Mouse (Mus musculus) CH12.LX (cell line): Measurements from ENCODE around the gene Il2ra. TPM values are rescaled to one million over a fixed set of nuclear protein-coding genes. Genes with fewer than 3 reads are reported as not detected.
A peak's percentile ranks its signal among the peaks of the same experiment; 100 is the strongest.
"Not testable (repeated sequence)": the region's sequence is repeated elsewhere in the genome, so short reads cannot be mapped to it uniquely, and the experiment has no call there.

Source experiments
- DNase-seq: peaks from one replicate; pipeline ENCODE4 v3.0.0-alpha.2; 2013; ENCODE audit errors: extremely low read depth
- H3K27ac ChIP-seq: 2 replicates; pipeline ENCODE4 v1.5.1; 2012; ENCODE audit warnings: low read depth, mild to moderate bottlenecking, control low read depth, moderate library complexity; ENCODE audit not compliant: insufficient read depth
- H3K27me3 ChIP-seq: replicated peaks from 2 replicates; pipeline ENCODE3; 2012; ENCODE audit warnings: inconsistent platforms
- H3K36me3 ChIP-seq, 2 experiments: replicated peaks in 1 of 2; 2 replicates each; pipeline versions ENCODE3 to v1.6.1; 2012; ENCODE audit warnings: inconsistent platforms in 1 of 2, low read length in 1 of 2, mild to moderate bottlenecking in 1 of 2, mixed read lengths in 1 of 2, moderate library complexity in 1 of 2; ENCODE audit not compliant: control insufficient read depth in 1 of 2, insufficient read depth in 1 of 2
- H3K4me1 ChIP-seq, 2 experiments: 2 replicates each; pipeline ENCODE4 v1.6.1; 2012; ENCODE audit warnings: inconsistent platforms in 1 of 2, moderate library complexity in 1 of 2; ENCODE audit not compliant: insufficient read depth in 2 of 2, control insufficient read depth in 1 of 2
- H3K4me2 ChIP-seq: 2 replicates; pipeline ENCODE4 v1.6.1; 2012; ENCODE audit warnings: low read depth, mild to moderate bottlenecking, control low read depth; ENCODE audit not compliant: poor library complexity, insufficient read depth, severe bottlenecking
- H3K4me3 ChIP-seq, 3 experiments: fragments of 150-350 bp in 1 of 3; sonication (generic) in 1 of 3; replicated peaks in 1 of 3; 2 replicates each; pipeline versions ENCODE3 to v1.5.1; 2011 to 2012; ENCODE audit warnings: low read depth in 2 of 3, low read length in 2 of 3, mild to moderate bottlenecking in 2 of 3, moderate library complexity in 2 of 3, control low read depth in 1 of 3, improper control_type of control experiment in 1 of 3, inconsistent platforms in 1 of 3, mixed read lengths in 1 of 3; ENCODE audit not compliant: poor library complexity in 1 of 3
- H3K79me2 ChIP-seq: replicated peaks from 2 replicates; pipeline ENCODE4 v1.6.1; 2012; ENCODE audit warnings: mild to moderate bottlenecking, moderate library complexity; ENCODE audit not compliant: control insufficient read depth, poor library complexity, insufficient read depth, severe bottlenecking; ENCODE audit errors: extremely low read depth
- H3K9ac ChIP-seq: 2 replicates; pipeline ENCODE4 v1.6.1; 2012; ENCODE audit warnings: low read depth, mild to moderate bottlenecking, control low read depth, moderate library complexity; ENCODE audit not compliant: insufficient read depth
- H3K9me3 ChIP-seq: replicated peaks from 2 replicates; pipeline ENCODE3; 2012; ENCODE audit warnings: low read length, inconsistent platforms, mixed read lengths
- CTCF ChIP-seq, 2 experiments: IDR thresholded peaks in 1 of 2; conservative IDR thresholded peaks in 1 of 2; 2 replicates each; pipeline ENCODE4 v1.5.1; 2011 to 2012; ENCODE audit warnings: low read depth in 2 of 2, low read length in 2 of 2, improper control_type of control experiment in 1 of 2, inconsistent platforms in 1 of 2, mild to moderate bottlenecking in 1 of 2, moderate library complexity in 1 of 2
- JUN ChIP-seq: IDR thresholded peaks from 2 replicates; pipeline ENCODE4 v1.6.1; 2011; ENCODE audit warnings: low read depth, mild to moderate bottlenecking, low read length, improper control_type of control experiment, moderate library complexity; ENCODE audit not compliant: insufficient read depth
- JUND ChIP-seq: conservative IDR thresholded peaks from 2 replicates; pipeline ENCODE4 v1.6.1; 2011; ENCODE audit warnings: low read depth, low read length, improper control_type of control experiment
- MYC ChIP-seq: IDR thresholded peaks from 2 replicates; pipeline ENCODE4 v1.6.1; 2011; ENCODE audit warnings: low read depth, mild to moderate bottlenecking, improper control_type of control experiment, low read length
- PAX5 ChIP-seq: IDR thresholded peaks from 2 replicates; pipeline ENCODE4 v1.6.1; 2012; ENCODE audit warnings: low read length, inconsistent platforms, mixed read lengths
- RAD21 ChIP-seq: IDR thresholded peaks from 2 replicates; pipeline ENCODE4 v1.6.1; 2011; ENCODE audit warnings: low read depth, mild to moderate bottlenecking, low read length, improper control_type of control experiment, moderate library complexity
- SMC3 ChIP-seq: IDR thresholded peaks from 2 replicates; pipeline ENCODE4 v1.6.1; 2011; ENCODE audit warnings: low read depth, low read length, improper control_type of control experiment
- ZC3H11A ChIP-seq: IDR thresholded peaks from 2 replicates; pipeline ENCODE4 v1.6.1; 2012; ENCODE audit warnings: low read depth, mild to moderate bottlenecking, inconsistent platforms, low read length, improper control_type of control experiment
- dilution Hi-C: fragments of 300-500 bp; cut with MboI; formaldehyde crosslinking; loops from 2 replicates; pipeline ENCODE4 v1.14.3; 2020; ENCODE audit warnings: low sequenced_read_pairs; ENCODE audit not compliant: extremely low pct_unique_long_range_greater_than_20kb, extremely low pct_ligation_motif_present
- in situ Hi-C: fragments of 300-500 bp; cut with MboI; formaldehyde crosslinking; loops from 3 replicates; pipeline ENCODE4 v1.14.3; 2019; ENCODE audit warnings: low sequenced_read_pairs, low pct_ligation_motif_present, low pct_unique_long_range_greater_than_20kb, mixed read lengths
- polyA plus RNA-seq: library from polyadenylated mRNA; unstranded; fragments of >175 nt; gene quantifications from 2 replicates; pipeline ENCODE4 v1.2.1, GENCODE M21; 2012; ENCODE audit warnings: low read depth; ENCODE audit not compliant: insufficient read length
- total RNA-seq, 2 experiments: library from RNA; depleted of rRNA; stranded (reverse); fragments of 300-350 nt in 1 of 2; fragments of >200 nt in 1 of 2; gene quantifications; 2 replicates each; pipeline ENCODE4 v1.2.3; 2012 to 2014

Gene Il2ra
- total and polyA plus RNA-seq, 3 experiments = 6.0 to 8.8 (median 6.3) TPM

GRCm38 (mm10) chr2:11706746-11707065 lies 64.1 kb downstream of the Il2ra start:
- peaks cover 14% of the 10 kb centered on the region for H3K27me3 ChIP-seq
- H3K36me3 ChIP-seq = peaks cover 0 to 20% of the 10 kb centered on the region in 2 experiments
- peaks cover 4 to 37% of the 10 kb centered on the region in 2 experiments for H3K4me1 ChIP-seq
- in situ Hi-C loops (loop anchor here (25.0 kb wide), 1 partner anchor 369 kb away; no protein-coding TSS in a partner anchor), dilution Hi-C loops (no loop called here)
- peak overlapping the region; percentile 59; the same call in 1 of the 2 replicates for H3K9ac ChIP-seq
- peaks cover 5% of the 10 kb centered on the region for H3K79me2 ChIP-seq
- peak overlapping the region in 2 of 3 experiments; percentile 83 for H3K4me3 ChIP-seq
- TF ChIP-seq ZC3H11A = no peak
- TF ChIP-seq MYC = peak; percentile 43; the same call in 1 of the 2 replicates
- peak; percentile 52 for TF ChIP-seq JUN
- peak; percentile 36; the same call in 1 of the 2 replicates for TF ChIP-seq JUND
- peak; percentile 9 for DNase-seq
- H3K4me2 ChIP-seq = peak overlapping the region; percentile 93
- H3K27ac ChIP-seq = no peak overlapping the region
- H3K9me3 ChIP-seq = no peaks in the 10 kb centered on the region

- H3K27ac ChIP-seq = no peak overlapping the region
- no peak overlapping the region for H3K4me3 ChIP-seq
- H3K79me2 ChIP-seq = peaks cover 5% of the 10 kb centered on the region
- TF ChIP-seq PAX5 = no peak
- peaks cover 4 to 50% of the 10 kb centered on the region in 2 experiments for H3K4me1 ChIP-seq
- peaks cover 5% of the 10 kb centered on the region for H3K27me3 ChIP-seq
- no peak for DNase-seq
- peaks cover 0 to 30% of the 10 kb centered on the region in 2 experiments for H3K36me3 ChIP-seq
- dilution Hi-C loops = no loop called here
- H3K9me3 ChIP-seq = no peaks in the 10 kb centered on the region
- H3K4me2 ChIP-seq = no peak overlapping the region
- no peak overlapping the region for H3K9ac ChIP-seq
- in situ Hi-C loops = loop anchor here (25.0 kb wide), 1 partner anchor 371 kb away; no protein-coding TSS in a partner anchor
These were observed 65.9 kb downstream of the Il2ra start for GRCm38 (mm10) chr2:11708538-11708937.

- H3K79me2 ChIP-seq, H3K27ac ChIP-seq, H3K9ac ChIP-seq, H3K9me3 ChIP-seq, H3K4me3 ChIP-seq, dilution Hi-C loops, H3K4me2 ChIP-seq, H3K27me3 ChIP-seq: not testable (repeated sequence)
- Histone ChIP-seq H3K4me1 (peaks cover 4 to 56% of the 10 kb centered on the region in 2 experiments; a peak in 3 of 4 replicates), H3K36me3 (peaks cover 0 to 39% of the 10 kb centered on the region in 2 experiments)
- TF ChIP-seq SMC3 (peak; percentile 68), RAD21 (peak; percentile 40), CTCF (conservative IDR thresholded peaks at IDR 0.05 in 1 of 2, IDR thresholded peaks at IDR 0.05 in 1 of 2; ENCODE audit: low read depth in 2 of 2, low read length in 2 of 2) (peak; percentile 45 to 70)
- DNase-seq = peak; percentile 62
- in situ Hi-C loops = loop anchor here (25.0 kb wide), 1 partner anchor 373 kb away; no protein-coding TSS in a partner anchor
These were observed 67.5 kb downstream of the Il2ra start for GRCm38 (mm10) chr2:11710101-11710500.
